9 mouse cellular contexts compared by ENCODE assay signal in genomic region chr10:82170808-82171207, GRCm38 (mm10). TPM values are rescaled to one million over a fixed set of nuclear protein-coding genes. Genes with fewer than 3 reads are reported as not detected.
DNase-seq lines count a peak whose midpoint lies in the region; ATAC-seq lines count a peak whose summit lies in the region.
"Had no signal": no experiment of that assay in that cellular context is flagged by ENCODE, and none has a peak within 500 bp of the region (broad histone marks: within the 10 kb centered on the region; RNA-seq: fewer than 3 reads in every experiment).

No protein-coding gene starts in this region.

- no peaks in the 10 kb centered on the region; the same call in 1 of the 2 replicates for H3K9me3 ChIP-seq in neural tube, embryonic 11.5 days (ENCODE audit: control insufficient read depth, low read length)
- H3K9me3 ChIP-seq: stomach, embryonic 15.5 days had no signal

- H3K36me3 ChIP-seq in neural tube, embryonic 11.5 days (ENCODE audit: control insufficient read depth, insufficient read depth, low read length): no peaks in the 10 kb centered on the region
- H3K36me3 ChIP-seq: stomach, embryonic 15.5 days had no signal

- H3K4me1 ChIP-seq in neural tube, embryonic 11.5 days (ENCODE audit: control insufficient read depth, insufficient read depth, low read length): no peaks in the 10 kb centered on the region
- H3K4me1 ChIP-seq: stomach, embryonic 15.5 days had no signal

- H3K9ac ChIP-seq in neural tube, embryonic 11.5 days (ENCODE audit: low read length): no peak overlapping the region
- H3K9ac ChIP-seq: stomach, embryonic 15.5 days had no signal

- DNase-seq in heart, postnatal 4 days: peak; percentile 12
- DNase-seq in heart, adult 9 months (ENCODE audit: low spot score in 2 of 2): no peak
- peak; percentile 13 for DNase-seq in neural tube, embryonic 11.5 days (ENCODE audit: low spot score)
- no peak for DNase-seq in neural tube, embryonic 10.5 days (ENCODE audit: extremely low spot score, low spot score)
- peak; percentile 15 for DNase-seq in c-Kit-positive CD71-positive TER-119-positive erythroid progenitor cells, embryonic 14.5 days (ENCODE audit: low spot score)
- peak; percentile 7 for DNase-seq in thymus, postnatal 25 days
- no peak for DNase-seq in ovary, postnatal 10 days (ENCODE audit: low spot score)
- DNase-seq in right cerebral cortex, adult 18-20 months: no peak

- no peak for ATAC-seq in neural tube, embryonic 11.5 days (ENCODE audit: insufficient read depth, low FRiP score, low TSS enrichment)

- H3K27me3 ChIP-seq in neural tube, embryonic 11.5 days (ENCODE audit: control insufficient read depth, insufficient read depth, low read length): no peaks in the 10 kb centered on the region
- H3K27me3 ChIP-seq: stomach, embryonic 15.5 days had no signal

- H3K27ac ChIP-seq in neural tube, embryonic 11.5 days (ENCODE audit: low read depth, low read length): no peak overlapping the region
- H3K27ac ChIP-seq: stomach, embryonic 15.5 days had no signal

- H3K4me2 ChIP-seq in neural tube, embryonic 11.5 days (ENCODE audit: low read depth): no peak overlapping the region
- H3K4me2 ChIP-seq: stomach, embryonic 15.5 days had no signal

- H3K4me3 ChIP-seq in neural tube, embryonic 11.5 days (ENCODE audit: low read depth, low read length): no peak overlapping the region
- H3K4me3 ChIP-seq: stomach, embryonic 15.5 days had no signal

- WGBS in neural tube, embryonic 11.5 days: 48% methylated on average over 2 of the region's 2 CpGs

RNA-seq across cellular contexts. Expression of gene AU041133, which starts 43.0 kb away (rescaled TPM):
- total RNA-seq in heart, postnatal 4 days (2021): 1 to 10 TPM; 5.9 to 6.0 TPM
- polyA plus RNA-seq in neural tube, embryonic 11.5 days (2014; fragmentation: Nextera tagmentation; extraction: Ambion mirVana): 4.9 and 5.0 TPM in 2 replicates

Comparison
In these comparisons a context has a peak if more than half of its experiments do, and no peak if none do; other contexts are left out.
1. DNase-seq: peak in heart, postnatal 4 days (single experiment), neural tube, embryonic 11.5 days (single experiment), c-Kit-positive CD71-positive TER-119-positive erythroid progenitor cells, embryonic 14.5 days (single experiment) and thymus, postnatal 25 days (single experiment); none in heart, adult 9 months (0 of 2), neural tube, embryonic 10.5 days (single experiment), ovary, postnatal 10 days (single experiment) and right cerebral cortex, adult 18-20 months (single experiment).